Mouse (Mus musculus): ENCODE measurements at regions not wholly inside any gene's neighbourhood (a gene's known extent, or its start where the extent isn't known, plus 50 kb on each side); places are given as distances from the start of the nearest gene placed in this dataset.

DNA sequence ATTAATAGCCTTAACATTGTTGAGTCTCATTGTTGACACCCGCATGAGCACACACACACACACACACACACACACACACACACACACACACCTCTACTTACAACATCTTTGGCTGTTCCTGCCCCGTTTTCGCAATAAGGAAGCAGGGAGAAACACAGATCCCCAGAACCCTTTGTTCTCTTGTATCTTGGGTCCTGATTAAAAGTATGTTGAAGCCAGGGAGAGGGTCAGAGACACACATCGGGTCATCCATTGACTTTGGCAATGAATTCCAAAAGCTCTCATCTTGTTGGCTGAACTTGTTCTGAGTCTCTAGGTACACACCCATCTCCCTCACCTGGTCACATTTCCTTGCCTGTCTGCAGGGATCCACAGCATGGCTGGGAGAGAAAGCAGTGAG, 303.9 kb upstream of the 4930535I16Rik start:
- ATAC-seq = no peak
- Histone ChIP-seq H3K4me1 (ENCODE audit: insufficient read depth) (0 out of 2 replicates have a peak, but pooled peaks cover 5% of the 10 kb centered on the region), H3K9me3 (ENCODE audit: low read length) (no peaks in the 10 kb centered on the region), H3K27me3 (ENCODE audit: insufficient read depth, low read length) (no peaks in the 10 kb centered on the region), H3K4me3 (ENCODE audit: low read depth, low read length) (no peak overlapping the region), H3K27ac (ENCODE audit: low read depth, low read length) (no peak overlapping the region), H3K36me3 (ENCODE audit: insufficient read depth) (no peaks in the 10 kb centered on the region), H3K4me2 (ENCODE audit: low read depth) (no peak overlapping the region), H3K9ac (no peak overlapping the region)
- WGBS = 84% methylated on average over 4 of the region's 4 CpGs
- DNase-seq = no peak
- no peak for TF ChIP-seq CTCF (IDR thresholded peaks at IDR 0.05; ENCODE audit: low read depth)

GRCm38 (mm10) chr4:124217206-124217605, 299.4 kb upstream of the 4930535I16Rik start:
- Histone ChIP-seq H3K4me3 (ENCODE audit: low read depth, low read length) (no peak overlapping the region), H3K27ac (ENCODE audit: low read depth, low read length) (no peak overlapping the region), H3K27me3 (ENCODE audit: insufficient read depth, low read length) (no peaks in the 10 kb centered on the region), H3K9me3 (ENCODE audit: low read length) (no peaks in the 10 kb centered on the region), H3K9ac (no peak overlapping the region), H3K36me3 (ENCODE audit: insufficient read depth) (no peaks in the 10 kb centered on the region), H3K4me1 (ENCODE audit: insufficient read depth) (0 out of 2 replicates have a peak, but pooled peaks cover 5% of the 10 kb centered on the region), H3K4me2 (ENCODE audit: low read depth) (no peak overlapping the region)
- ATAC-seq = no peak
- TF ChIP-seq CTCF (IDR thresholded peaks at IDR 0.05; ENCODE audit: low read depth) = no peak
- peak; percentile 74 for DNase-seq
- WGBS = 18% methylated on average over 10 of the region's 10 CpGs

- no peak for DNase-seq
- no peaks in the 10 kb centered on the region for H3K36me3 ChIP-seq (ENCODE audit: insufficient read depth)
- 0 out of 2 replicates have a peak, but pooled peaks cover 5% of the 10 kb centered on the region for H3K4me1 ChIP-seq (ENCODE audit: insufficient read depth)
- no peak for TF ChIP-seq CTCF (IDR thresholded peaks at IDR 0.05; ENCODE audit: low read depth)
- no peak overlapping the region for H3K9ac ChIP-seq
- 32% methylated on average over 5 of the region's 5 CpGs for WGBS
- H3K27me3 ChIP-seq (ENCODE audit: insufficient read depth, low read length) = no peaks in the 10 kb centered on the region
- no peaks in the 10 kb centered on the region for H3K9me3 ChIP-seq (ENCODE audit: low read length)
- no peak overlapping the region for H3K4me3 ChIP-seq (ENCODE audit: low read depth, low read length)
- no peak for ATAC-seq
- no peak overlapping the region for H3K4me2 ChIP-seq (ENCODE audit: low read depth)
- no peak overlapping the region for H3K27ac ChIP-seq (ENCODE audit: low read depth, low read length)
Measured at GRCm38 (mm10) chr4:124216351-124216750, 298.5 kb upstream of the 4930535I16Rik start.

DNA sequence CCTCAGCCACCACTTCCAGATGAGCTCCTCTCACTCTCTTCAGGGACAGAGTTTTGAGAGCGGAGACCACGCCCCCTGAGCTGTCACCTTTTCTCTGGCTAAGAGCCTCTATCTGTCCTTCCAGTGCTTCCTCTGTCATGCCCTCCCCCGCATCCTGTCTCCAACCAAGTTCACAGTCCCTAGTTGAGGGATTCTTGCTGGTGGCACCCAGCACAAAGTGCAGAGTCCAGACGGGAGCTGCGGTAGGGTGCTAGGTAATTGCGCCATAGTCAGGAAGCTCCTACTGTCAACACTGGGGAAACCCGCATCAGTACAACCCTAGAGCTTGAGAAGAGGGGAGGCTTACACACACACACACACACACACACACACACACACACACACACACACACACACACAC, 297.3 kb upstream of the 4930535I16Rik start:
- 0 out of 2 replicates have a peak, but pooled peaks cover 5% of the 10 kb centered on the region for H3K4me1 ChIP-seq (ENCODE audit: insufficient read depth)
- H3K27ac ChIP-seq (ENCODE audit: low read depth, low read length) = no peak overlapping the region
- no peak for DNase-seq
- no peak for ATAC-seq
- no peak for TF ChIP-seq CTCF (IDR thresholded peaks at IDR 0.05; ENCODE audit: low read depth)
- no peaks in the 10 kb centered on the region for H3K9me3 ChIP-seq (ENCODE audit: low read length)
- H3K36me3 ChIP-seq (ENCODE audit: insufficient read depth) = no peaks in the 10 kb centered on the region
- no peak overlapping the region for H3K4me3 ChIP-seq (ENCODE audit: low read depth, low read length)
- H3K27me3 ChIP-seq (ENCODE audit: insufficient read depth, low read length) = no peaks in the 10 kb centered on the region
- H3K4me2 ChIP-seq (ENCODE audit: low read depth) = no peak overlapping the region
- 90% methylated on average over 7 of the region's 7 CpGs for WGBS
- H3K9ac ChIP-seq = no peak overlapping the region

- 62% methylated on average over 9 of the region's 9 CpGs for WGBS
- no peak for TF ChIP-seq CTCF (IDR thresholded peaks at IDR 0.05; ENCODE audit: low read depth)
- peak; percentile 82 for ATAC-seq
Measured at GRCm38 (mm10) chr4:124210103-124210502, 292.3 kb upstream of the 4930535I16Rik start.

DNA sequence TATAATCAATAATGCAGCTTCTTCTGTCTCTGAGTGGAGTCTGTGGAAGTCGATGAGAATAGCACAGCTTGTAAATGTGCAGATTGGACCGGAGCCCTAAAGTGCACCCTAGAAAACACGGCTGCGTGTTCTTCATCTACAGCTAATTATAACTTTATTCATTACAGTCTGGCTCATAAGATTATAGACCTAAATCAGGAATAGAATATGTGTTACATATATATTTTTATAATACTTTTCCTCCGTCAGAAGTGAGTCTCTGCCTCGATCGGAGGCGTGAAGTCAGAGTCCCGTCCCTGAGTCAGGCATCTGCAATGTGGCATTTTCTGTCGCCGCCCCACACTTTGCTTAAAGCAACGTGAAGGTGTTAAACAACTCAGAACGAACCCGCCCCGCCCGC, 288.7 kb upstream of the 4930535I16Rik start:
- H3K27ac ChIP-seq (ENCODE audit: low read depth, low read length) = no peak overlapping the region
- peak; percentile 72 for ATAC-seq
- H3K9ac ChIP-seq = no peak overlapping the region
- no peak overlapping the region for H3K4me3 ChIP-seq (ENCODE audit: low read depth, low read length)
- no peaks in the 10 kb centered on the region for H3K27me3 ChIP-seq (ENCODE audit: insufficient read depth, low read length)
- H3K9me3 ChIP-seq (ENCODE audit: low read length) = no peaks in the 10 kb centered on the region
- no peaks in the 10 kb centered on the region for H3K4me1 ChIP-seq (ENCODE audit: insufficient read depth)
- 68% methylated on average over 16 of the region's 16 CpGs for WGBS
- no peak for TF ChIP-seq CTCF (IDR thresholded peaks at IDR 0.05; ENCODE audit: low read depth)
- DNase-seq = peak; percentile 79
- no peak overlapping the region for H3K4me2 ChIP-seq (ENCODE audit: low read depth)
- H3K36me3 ChIP-seq (ENCODE audit: insufficient read depth) = no peaks in the 10 kb centered on the region

More at GRCm38 (mm10) chr4:124210103-124210502, 292.3 kb upstream of the 4930535I16Rik start:
- Histone ChIP-seq H3K9me3 (ENCODE audit: low read length) (no peaks in the 10 kb centered on the region), H3K9ac (no peak overlapping the region), H3K27ac (ENCODE audit: low read depth, low read length) (no peak overlapping the region), H3K4me3 (ENCODE audit: low read depth, low read length) (no peak overlapping the region), H3K4me2 (ENCODE audit: low read depth) (no peak overlapping the region), H3K36me3 (ENCODE audit: insufficient read depth) (no peaks in the 10 kb centered on the region), H3K4me1 (ENCODE audit: insufficient read depth) (no peaks in the 10 kb centered on the region), H3K27me3 (ENCODE audit: insufficient read depth, low read length) (no peaks in the 10 kb centered on the region)
- DNase-seq = peak; percentile 69

DNA sequence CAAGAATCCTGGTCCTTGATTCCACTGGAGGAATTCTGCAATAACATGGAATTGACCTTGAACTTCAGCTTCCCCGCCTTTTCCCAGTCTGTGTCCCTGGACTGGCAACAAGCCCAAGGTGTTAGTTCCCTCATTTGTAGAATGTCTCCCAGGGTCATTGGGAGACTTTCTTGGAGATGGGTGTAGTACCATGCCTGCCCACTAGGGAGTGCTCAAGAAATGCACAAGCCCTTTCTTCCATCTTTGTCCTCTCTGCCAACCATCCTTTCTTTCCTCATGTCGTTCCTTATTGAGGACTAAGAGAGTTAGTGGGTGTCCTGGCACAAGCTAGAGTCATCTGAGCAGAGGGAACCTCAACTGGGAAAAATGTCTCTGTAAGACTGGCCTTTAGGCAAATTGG, 285.9 kb upstream of the 4930535I16Rik start:
- H3K4me2 ChIP-seq (ENCODE audit: low read depth) = no peak overlapping the region
- H3K4me3 ChIP-seq (ENCODE audit: low read depth, low read length) = no peak overlapping the region
- H3K9ac ChIP-seq = no peak overlapping the region
- no peaks in the 10 kb centered on the region for H3K36me3 ChIP-seq (ENCODE audit: insufficient read depth)
- ATAC-seq = no peak
- H3K4me1 ChIP-seq (ENCODE audit: insufficient read depth) = peaks cover 10% of the 10 kb centered on the region
- no peaks in the 10 kb centered on the region for H3K27me3 ChIP-seq (ENCODE audit: insufficient read depth, low read length)
- no peak for DNase-seq
- H3K27ac ChIP-seq (ENCODE audit: low read depth, low read length) = no peak overlapping the region
- no peaks in the 10 kb centered on the region for H3K9me3 ChIP-seq (ENCODE audit: low read length)
- TF ChIP-seq CTCF (IDR thresholded peaks at IDR 0.05; ENCODE audit: low read depth) = peak; percentile 61
- 66% methylated on average over 2 of the region's 2 CpGs for WGBS
